Mouse (Mus musculus): ENCODE data around the gene Chrne. TPM values are rescaled to one million over a fixed set of nuclear protein-coding genes. Genes with fewer than 3 reads are reported as not detected.

Gene Chrne
- total RNA-seq, 2 experiments from 2014 or later: 22.6 to 24.7 TPM

DNA sequence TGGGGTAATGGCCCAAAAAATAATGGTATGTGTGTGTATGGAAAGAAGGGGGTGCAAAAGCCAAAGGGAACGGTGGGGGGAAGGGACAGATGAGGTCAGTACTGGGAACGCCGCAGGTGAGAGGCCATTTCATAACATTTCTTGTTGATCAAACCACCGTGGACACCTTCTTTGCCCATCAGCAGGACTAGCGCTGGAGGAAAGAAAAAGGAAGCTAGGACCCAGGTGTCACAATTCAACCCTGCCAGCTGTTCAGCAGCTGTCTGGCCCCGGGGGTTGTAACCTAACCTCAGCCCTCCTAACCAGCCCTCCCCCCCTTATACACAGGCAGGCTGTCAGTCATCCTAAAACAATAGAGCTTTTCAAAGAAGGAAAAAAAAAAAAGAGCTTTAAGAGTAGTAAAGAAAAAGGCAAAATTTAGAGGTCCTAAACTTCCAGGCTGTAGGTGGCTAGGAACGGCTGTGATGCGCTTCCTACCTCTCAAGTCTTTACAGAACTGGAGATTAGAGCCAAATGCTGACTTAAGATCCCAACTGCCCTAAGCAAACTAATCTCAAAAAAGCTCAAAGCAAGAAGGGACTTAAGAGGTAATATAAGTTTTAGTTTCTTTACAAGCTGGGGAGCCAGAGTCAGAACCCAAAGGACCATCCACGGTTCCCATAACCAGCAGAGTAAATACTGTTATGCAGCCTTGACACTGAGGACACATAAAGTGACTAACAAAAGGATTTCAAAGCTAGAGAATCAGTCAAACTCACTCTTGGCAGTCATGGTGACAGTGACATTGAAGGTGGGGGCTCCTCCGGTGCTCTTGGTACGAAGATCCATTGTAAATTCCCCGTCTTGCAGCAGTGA is 33.2 kb upstream of the Chrne start:
- DNase-seq: peak; percentile 29

DNA sequence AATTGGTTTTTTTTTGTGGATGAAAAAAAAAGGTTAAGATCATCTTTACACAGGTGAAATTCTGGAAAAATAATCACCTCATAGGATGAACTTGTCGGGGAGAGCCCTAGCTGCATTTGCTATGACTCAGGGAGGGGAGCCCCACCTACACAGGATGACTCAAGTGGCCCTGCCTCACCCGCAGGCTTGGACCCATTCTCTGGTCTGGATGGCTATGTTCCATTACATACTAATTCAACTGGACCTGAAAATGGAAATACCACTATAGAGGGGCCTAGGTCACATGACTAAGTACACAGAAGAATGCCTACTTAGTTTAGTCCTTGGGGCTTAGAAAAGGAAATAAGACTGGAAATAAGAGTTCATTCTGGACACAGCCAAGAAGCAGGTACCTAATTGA is 32.4 kb upstream of the Chrne start:
- DNase-seq: no peak

DNA sequence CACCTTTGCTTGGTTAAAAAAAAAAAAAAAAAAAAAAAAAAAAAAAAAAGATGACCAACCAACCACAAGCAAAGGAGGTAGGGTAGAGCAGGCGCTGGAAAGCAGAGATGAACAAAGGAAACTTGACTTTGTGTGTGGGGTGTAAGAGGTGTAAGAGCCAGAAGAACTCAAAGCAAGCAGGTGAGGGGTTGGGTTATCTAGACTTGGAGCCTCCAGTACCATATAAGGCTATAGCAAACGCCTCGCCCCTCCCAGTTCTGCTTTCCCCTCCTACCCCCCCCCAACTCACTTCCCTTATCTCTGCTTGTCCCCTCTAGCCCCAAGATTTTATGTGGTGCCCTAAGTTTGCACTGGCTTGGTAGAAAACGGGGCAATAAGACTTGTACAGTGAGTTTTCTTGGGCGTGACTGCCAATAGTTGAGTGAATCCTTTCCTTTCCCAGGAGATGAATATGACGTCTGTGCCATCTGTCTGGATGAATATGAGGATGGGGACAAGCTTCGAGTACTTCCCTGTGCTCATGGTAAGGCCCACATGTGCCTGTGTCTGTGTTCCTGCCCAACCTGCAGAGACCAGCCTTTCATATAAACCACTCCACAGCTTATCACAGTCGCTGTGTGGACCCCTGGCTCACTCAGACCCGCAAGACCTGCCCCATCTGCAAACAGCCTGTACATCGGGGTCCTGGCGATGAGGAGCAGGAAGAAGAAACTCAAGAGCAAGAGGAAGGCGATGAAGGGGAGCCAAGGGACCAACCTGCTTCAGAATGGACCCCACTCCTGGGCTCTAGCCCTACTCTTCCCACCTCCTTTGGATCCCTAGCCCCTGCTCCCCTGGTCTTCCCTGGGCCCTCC is 31.5 kb upstream of the Chrne start:
- DNase-seq: no peak

DNA sequence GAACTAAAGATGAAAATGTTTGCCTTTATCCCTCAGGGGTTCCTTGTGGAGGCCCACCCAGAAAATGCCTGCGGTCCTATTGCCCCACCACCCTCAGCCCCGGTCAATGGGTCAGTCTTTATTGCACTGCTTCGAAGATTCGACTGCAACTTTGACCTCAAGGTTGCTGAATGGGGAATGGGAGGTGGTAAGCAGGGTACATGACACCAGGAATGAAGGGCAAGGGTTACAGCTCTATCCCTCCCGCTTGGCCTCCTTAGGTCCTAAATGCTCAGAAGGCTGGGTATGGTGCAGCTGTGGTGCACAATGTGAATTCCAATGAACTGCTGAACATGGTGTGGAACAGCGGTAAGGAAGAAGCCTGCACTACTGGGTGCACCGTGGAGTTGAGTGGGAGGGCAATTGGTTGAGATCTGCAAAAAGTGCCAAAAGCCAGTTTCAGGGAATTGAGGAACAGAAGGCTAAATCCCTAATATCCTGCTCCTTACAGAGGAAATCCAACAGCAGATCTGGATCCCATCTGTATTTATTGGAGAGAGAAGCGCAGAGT is 30.2 kb upstream of the Chrne start:
- no peak for DNase-seq

DNA sequence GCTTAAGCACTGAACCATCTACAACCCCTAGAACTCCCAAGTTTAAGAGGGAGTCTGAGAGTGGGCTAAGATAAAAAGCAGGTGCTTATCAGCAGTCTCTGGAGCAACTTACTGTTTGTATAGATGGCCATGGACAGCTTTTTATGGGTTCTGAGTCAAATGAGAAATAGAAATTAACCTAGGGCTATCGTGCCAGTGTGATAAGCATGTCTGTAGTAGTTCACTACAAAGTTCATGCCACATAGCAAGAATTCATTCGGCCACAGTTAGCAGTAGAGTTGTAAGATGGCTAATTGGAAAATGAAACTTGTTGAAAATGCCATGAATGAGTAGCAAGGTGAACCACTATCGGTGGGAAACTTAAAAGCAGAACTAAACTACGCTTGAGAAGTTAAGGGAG is 29.5 kb upstream of the Chrne start:
- no peak for DNase-seq

DNA sequence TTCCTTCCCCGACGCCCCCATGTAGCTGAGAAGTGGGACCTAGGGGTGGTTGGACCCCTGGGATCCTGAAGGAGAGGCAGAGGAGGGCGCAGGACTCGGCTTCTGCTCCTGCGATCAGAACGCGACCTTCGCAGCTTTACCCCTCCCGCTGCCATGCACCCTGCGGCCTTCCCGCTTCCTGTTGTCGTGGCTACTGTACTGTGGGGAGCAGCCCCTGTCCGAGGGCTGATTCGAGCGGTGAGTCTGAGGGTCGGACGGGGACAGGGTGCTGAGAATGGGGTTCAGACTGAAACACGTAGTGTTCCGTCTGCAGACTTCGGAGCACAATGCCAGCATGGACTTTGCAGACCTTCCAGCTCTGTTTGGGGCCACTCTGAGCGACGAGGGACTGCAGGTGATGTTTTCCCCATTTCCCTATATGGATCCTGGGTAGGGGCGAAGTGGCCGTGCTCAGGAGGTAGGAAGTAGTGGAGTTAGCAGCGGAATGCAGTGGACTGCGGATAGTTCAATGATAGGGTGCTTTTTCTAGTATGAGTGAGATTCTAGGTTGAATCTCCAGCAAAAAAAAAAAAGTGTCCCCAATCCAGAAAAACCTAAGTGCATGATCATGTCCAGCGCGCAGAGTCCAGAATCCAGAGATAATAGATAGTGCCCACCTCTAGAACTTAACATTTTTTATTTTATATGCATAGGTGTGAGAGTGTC is 28.9 kb upstream of the Chrne start:
- peak; percentile 39 for DNase-seq

DNA sequence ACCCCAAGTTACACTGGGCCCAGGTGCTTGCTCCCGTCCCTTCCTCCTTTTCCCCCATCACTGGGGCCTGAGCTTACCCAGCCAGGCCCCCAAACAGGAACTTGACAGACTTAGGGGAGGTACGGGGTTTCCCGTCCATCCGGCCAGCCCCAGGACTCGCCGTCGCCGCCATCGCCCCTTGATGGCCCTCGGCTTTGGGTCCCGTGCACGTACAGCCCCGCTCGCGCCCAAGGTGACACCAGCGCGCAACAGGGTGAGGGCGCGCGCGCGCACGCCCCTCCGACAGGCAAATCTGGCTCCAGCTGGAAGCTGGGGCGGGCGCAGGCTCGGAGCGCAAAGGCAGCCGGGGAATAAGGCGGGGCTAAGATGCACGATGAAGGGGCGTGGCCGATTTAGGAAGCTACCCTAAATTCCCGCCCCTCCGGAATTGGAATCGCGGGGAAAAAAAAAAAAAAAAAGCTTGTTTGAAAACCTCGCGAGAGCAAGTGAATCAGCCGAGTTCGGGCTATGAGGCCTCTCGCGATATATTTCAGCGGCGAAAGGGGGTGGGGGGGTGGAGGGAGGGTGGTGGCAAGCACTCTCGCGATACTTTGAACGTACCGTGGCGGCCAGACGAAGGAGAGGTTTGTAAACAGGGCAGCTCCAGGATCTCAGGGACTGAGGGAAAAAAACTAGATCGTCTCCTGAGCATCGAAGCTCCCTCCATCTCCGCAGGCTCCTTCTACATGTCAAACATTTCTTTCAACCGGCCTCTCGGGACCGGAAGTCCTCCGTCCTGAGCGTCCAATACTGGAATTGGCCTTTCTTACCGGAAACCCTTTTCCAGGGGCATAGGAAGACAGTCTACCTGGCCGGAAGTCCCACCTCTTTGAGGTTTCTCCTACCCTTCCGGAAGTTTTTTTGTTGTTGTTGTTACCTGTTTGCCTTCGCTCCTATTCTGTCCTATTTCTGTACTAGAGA is 28.0 kb upstream of the Chrne start, which contains the start of the genes Rnf167 and Slc25a11:
TSS of gene Rnf167 (plus strand) at position 545 of the 960 bp plus-strand sequence.
TSS of gene Slc25a11 (minus strand) at position 789 of the 960 bp plus-strand sequence.
- peak; percentile 96 for DNase-seq

DNA sequence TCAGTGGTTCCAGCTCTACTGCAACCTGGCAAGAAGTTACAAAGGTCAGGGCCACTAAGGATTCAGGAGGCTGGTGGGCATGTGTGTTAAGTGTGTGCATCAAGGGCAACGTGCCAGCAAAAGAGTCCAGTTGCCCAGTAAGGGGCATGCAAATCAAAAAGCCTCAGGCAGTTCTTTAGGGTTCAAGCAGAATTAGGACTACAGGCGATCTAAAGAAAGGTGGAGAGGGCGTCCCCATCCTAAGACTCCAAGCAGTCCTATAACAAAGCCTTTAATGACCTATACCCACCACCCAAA is 27.2 kb upstream of the Chrne start:
- no peak for DNase-seq

DNA sequence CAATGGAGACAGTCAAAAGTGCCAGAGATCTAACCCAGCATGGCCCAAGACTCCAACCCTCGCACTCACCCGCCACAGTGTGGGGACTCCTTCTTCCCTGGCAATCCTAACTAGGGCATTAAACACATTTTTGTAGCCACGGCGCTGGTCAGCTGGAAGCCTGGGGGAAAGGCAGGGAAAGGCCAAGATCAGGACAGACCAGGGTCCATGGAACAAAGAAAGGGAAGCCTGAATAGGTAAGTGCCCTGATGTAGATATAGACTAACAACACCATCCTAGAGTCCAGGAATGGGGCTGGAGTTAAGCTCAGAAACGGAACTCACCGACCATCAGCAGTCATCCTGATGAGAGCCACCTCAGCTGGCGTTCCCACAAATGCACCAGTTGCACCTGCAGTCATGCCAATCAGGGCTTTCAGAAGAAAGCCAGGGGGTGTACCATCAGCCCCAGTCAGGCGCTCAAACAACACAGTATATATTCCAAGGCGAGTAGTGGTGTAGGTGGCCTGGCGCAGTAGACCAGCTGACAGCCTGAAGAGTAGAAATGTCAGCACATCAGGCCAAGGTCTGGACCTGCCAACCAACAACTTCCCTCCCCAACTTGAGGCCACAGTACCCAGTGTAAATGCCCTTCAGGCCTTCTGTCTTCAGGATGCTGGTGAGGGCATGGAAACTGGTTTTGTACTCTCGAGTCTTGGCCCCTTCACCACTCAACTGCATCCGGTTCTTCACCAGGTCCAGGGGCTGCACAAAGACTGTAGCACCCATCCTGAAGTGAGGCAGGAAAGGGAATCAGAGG is 26.6 kb upstream of the Chrne start:
- no peak for DNase-seq

DNA sequence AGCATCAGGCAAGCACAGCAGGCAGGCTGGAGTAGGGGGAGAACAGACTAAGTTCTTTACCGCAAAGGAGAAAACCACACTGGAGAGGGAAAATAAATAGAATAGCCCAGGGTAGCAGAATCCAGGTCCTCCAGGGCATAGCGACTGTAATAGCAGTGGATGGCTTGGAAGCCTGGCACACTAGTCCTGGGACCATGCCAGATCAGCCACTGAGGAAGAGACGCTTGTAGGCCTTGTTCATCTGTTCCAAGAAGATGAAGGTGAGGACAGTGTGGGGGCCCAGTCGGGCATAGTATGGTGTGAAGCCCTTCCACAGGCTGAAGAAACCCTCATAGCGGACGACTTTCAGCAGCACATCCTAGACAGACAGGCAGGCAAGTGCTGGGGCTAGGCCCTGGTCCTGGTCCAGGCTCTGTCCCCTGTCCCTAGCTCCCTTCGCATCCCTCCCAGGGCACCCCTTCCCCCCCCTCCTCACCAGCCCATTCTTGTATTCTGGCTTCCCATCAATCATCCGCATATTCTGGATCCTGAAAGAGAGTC is 25.6 kb upstream of the Chrne start:
- no peak for DNase-seq

DNA sequence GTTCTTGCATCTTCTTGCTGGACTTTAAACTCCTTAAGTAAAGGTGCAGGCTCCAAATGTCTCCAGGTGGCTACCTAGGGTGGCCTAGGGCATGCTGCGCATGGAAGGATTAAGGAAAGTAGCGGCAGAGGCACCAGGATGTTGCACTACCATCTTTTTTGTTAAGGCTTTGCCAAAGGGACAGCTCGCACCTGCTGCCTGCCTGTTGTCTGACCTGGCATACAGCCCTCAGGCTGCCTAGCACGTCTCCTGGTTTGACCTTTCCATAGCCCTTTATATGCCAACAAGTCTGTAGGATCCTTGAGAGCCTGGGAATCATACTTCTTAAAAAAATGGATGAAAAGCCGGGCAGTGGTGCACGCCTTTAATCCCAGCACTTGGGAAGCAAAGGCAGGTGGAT is 24.0 kb upstream of the Chrne start:
- DNase-seq: peak; percentile 40

DNA sequence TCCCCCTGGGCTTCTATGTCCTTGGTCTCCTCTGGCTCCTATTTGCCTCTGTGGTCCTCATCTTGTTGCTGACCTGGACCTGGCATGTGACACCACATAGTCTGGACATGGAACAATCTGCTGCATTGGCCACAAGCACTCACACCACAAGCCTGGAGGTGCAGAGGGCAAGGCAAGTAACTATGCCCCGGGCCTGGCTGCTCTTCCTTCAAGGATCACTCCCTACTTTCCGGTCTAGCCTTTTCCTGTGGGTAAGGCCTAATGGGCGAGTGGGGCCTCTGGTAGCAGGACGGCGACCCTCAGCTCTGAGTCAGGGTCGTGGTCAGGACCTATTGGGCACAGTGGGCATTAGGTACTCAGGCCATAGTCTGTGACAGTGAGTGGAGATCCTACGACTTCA is 22.2 kb upstream of the Chrne start:
- no peak for DNase-seq

DNA sequence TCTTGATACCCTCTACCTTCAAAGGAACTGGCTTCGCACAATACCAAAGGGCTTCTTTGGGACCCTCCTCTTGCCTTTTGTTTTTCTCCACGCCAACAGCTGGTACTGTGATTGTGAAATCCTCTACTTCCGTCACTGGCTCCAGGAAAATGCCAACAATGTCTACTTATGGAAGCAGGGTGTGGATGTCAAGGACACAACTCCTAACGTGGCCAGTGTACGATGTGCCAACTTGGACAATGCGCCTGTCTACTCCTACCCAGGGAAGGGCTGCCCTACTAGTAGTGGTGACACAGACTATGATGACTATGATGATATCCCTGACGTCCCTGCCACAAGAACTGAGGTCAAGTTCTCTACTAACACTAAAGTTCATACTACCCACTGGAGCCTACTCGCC is 21.0 kb upstream of the Chrne start:
- no peak for DNase-seq

DNA sequence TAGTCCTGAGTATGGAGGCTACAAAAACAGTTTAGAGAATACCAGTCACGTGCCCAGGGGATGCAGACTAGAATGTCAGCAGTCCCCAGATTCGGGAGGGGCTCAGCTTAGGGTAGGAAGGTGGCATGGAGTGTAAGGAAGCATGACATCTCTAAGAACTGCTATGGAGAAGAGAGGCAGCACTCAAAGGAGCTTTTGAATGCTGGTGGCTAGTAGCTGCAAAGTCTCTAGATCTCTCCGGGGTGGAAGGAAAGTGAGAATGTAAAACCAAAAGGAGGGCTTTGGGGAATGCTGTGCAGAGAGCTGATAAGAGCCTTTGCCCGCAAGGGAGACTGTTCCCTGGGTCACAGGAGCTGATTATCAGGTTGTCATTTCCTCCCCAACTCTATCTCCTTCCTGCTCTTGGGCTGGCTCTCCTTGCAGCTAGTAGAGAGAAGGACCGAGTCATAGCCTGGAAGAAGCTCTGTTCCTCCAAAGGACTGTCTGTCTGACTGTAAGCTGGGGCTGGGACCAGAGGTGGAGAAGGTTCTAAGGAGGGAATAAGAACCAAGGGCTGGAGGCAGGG is 19.8 kb upstream of the Chrne start, which contains the start of gene Gp1ba:
TSS of gene Gp1ba (plus strand) at position 409 of the 565 bp plus-strand sequence.
- DNase-seq: no peak

DNA sequence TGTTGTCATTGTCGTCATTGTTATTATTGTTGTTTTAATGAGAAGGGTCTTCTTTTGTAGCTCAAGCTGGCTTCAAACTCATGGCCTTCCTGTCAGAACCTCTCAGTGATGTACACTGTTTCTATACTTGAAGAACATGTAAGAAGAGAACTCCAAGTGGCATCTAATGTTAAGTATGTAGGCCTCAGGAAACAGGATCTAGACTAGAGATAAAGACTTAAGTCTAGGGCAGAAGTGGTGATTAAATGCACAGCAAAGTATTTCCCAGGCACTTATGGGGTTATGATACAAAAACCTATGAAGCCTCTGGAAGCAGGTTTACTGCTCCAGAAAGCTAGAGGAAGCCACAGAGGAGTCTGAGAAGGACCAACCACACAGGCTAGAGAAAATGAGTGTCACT is 19.3 kb upstream of the Chrne start:
- DNase-seq: no peak

DNA sequence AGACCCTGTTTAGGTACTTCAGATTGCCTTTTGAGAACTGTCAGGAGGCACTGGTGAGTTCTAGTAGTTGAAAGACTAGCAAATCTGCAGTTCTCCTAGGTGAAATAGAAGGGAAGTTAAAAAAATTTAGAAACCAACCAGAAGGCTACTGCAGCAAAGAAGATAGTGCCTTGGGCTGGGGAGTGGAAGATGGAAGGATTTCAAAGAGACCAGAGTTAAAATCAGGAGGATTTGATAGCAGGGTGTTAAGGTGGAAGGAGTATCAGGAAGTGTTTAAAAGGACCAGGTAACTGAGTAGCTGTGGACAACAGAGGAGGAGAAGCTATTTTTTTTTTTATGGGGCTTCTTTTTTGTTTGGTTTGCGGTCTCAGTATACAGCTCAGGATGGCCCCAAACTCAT is 18.7 kb upstream of the Chrne start:
- no peak for DNase-seq

DNA sequence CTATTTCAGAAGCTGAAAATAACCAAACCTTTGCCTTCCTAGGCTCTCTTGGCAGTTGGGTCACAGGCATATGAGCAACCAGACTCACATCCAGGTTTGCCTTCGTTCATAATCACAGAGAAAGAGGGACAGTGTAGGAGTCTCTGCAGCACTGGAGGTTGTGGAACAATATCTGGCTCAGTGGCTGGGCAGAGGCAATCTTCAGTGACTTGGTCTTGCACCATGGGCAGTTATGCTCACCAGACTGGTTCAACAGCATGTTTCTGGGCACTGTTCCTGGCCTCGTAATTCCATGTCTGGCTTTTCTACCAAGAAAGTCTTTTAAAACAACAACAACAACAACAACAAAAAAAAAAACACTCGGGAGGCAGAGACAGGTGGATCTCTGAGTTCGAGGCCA is 16.6 kb upstream of the Chrne start:
- DNase-seq: no peak

DNA sequence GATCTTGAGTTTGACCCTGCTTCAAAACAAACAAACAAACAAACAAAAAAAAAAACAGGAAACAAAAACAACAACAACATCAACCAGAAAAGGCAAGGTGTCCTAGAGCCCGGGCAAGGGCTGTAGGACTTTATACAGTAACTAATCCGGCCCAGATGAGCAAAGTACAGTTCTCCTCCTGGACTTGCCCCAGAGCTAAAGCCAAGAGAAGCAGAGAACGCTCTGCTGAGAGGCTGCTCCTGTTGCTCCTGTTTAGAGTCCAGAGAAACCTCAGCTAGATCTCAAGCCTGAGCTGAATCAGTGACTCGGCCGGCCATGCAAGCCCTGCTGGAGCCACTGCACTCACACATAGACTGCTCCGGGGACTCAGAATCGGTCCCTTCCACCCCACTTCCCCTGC is 11.1 kb upstream of the Chrne start:
- no peak for DNase-seq

DNA sequence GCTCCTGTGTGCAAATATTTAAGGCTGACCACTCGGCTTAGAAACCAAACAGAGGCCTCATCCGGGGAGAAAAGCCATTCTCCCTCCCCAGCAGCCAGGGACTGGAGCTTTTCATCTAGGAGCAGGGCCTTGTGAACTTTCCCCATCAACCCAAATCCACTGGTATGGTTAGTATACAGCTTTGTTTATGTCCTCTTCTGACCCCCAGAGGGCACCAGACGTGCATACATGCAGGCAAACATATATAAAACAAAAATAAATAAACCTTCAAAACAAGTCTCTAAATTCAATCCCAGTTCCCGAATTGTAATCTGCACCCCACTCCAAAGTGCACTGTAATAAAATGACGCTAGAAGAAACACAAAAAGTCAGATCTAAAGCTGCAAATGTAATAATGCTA is 10.5 kb upstream of the Chrne start:
- DNase-seq: no peak

DNA sequence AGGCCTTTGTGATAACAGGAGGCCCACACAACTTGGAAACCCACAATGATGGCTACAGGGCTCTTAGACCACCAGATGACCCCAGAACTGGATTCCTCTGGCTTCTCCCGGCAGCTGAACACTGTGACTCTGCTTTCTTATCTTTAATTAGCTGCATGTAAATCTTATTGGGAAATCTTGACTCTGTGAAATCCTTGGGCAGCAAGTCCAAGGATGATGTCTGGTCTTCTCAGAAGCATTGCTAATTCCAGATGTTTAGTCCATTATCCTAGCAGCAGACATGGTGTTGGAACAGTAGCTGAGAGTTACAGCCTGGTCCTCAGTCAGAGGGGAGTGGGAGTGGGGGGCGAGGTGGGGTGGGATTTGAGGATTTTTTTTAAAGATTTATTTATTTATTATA is 9.4 kb upstream of the Chrne start:
- no peak for DNase-seq

Measured in gastrocnemius, postnatal 25 days (tissue).